In the genomic region with DNA sequence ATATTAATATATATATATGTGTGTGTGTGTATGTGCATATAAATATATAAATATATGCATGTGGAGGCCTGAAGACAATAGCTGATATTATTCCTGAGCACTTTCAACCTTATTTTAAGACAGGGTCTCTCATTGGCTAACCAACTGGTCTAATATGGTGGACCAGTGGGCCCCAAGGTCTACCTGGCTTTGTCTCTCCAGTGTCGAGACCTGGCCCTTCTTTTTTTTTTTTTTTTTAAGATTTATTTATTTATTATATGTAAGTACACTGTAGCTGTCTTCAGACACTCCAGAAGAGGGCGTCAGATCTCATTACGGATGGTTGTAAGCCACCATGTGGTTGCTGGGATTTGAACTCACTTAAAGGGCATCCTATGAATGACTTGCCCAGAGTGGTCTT, we compare ENCODE assay signal across 33 mouse cellular contexts. TPM values are rescaled to one million over a fixed set of nuclear protein-coding genes. Genes with fewer than 3 reads are reported as not detected.
"Had no signal": no experiment of that assay in that cellular context is flagged by ENCODE, and none has a peak within 500 bp of the region (broad histone marks: within the 10 kb centered on the region; RNA-seq: fewer than 3 reads in every experiment).

No protein-coding gene starts in this region.

RNA-seq across cellular contexts. Expression of a gene that starts 9.6 kb away (rescaled TPM):
- total RNA-seq: heart, postnatal 10 days; heart, postnatal 25 days; heart, postnatal 36 days; heart, postnatal 4 days; hematopoietic stem cell, adult 5-6 weeks; hindbrain, postnatal 0 days; layer of hippocampus, adult 18-20 months; layer of hippocampus, adult 8-10 months; layer of hippocampus, postnatal 10 days; layer of hippocampus, postnatal 14 days; left cerebral cortex, adult 18-20 months; left cerebral cortex, adult 2 months; left cerebral cortex, adult 8-10 months had no signal
- polyA plus RNA-seq: heart, embryonic 11.5 days; heart, embryonic 12.5 days; heart, embryonic 13.5 days; heart, embryonic 14.5 days; heart, embryonic 15.5 days; heart, embryonic 16.5 days; heart, postnatal 0 days; hindbrain, embryonic 10.5 days; hindbrain, embryonic 11.5 days; hindbrain, embryonic 12.5 days; hindbrain, embryonic 13.5 days; hindbrain, embryonic 14.5 days; hindbrain, embryonic 15.5 days; hindbrain, embryonic 16.5 days; hindbrain, postnatal 0 days; inflammation-experienced regulatory T-cells, adult 6 months; intestine, embryonic 14.5 days; intestine, embryonic 15.5 days; intestine, embryonic 16.5 days; intestine, postnatal 0 days; kidney, embryonic 14.5 days had no signal
